Mouse (Mus musculus) limb, embryonic 11.5 days (tissue): ENCODE measurements around the gene Fyn. TPM values are rescaled to one million over a fixed set of nuclear protein-coding genes. Genes with fewer than 3 reads are reported as not detected.

Source experiments
- ATAC-seq: fragments of 200-750 bp; cut with Nextera tagmentation; 2 replicates; pipeline ENCODE4 v1.8.0; 2017; ENCODE audit warnings: low read depth; ENCODE audit not compliant: insufficient number of reproducible peaks, low FRiP score, low TSS enrichment
- DNase-seq: peaks from one replicate; pipeline ENCODE4 v3.0.0-alpha.2; 2015; ENCODE audit warnings: low spot score
- H3K27ac ChIP-seq: fragments of 300-500 bp; sonication (generic); replicated peaks from 2 replicates; pipeline ENCODE4 v1.5.1; 2014; ENCODE audit warnings: low read depth, mild to moderate bottlenecking, low read length
- H3K27me3 ChIP-seq: fragments of 300-500 bp; sonication (generic); 2 replicates; pipeline ENCODE4 v1.6.1; 2014; ENCODE audit warnings: mild to moderate bottlenecking, low read length, mixed read lengths; ENCODE audit not compliant: control insufficient read depth, insufficient read depth
- H3K36me3 ChIP-seq: fragments of 300-500 bp; sonication (generic); 2 replicates; pipeline ENCODE4 v1.6.1; 2014; ENCODE audit warnings: mild to moderate bottlenecking, low read length, moderate library complexity, mixed read lengths; ENCODE audit not compliant: control insufficient read depth, insufficient read depth
- H3K4me1 ChIP-seq: fragments of 300-500 bp; sonication (generic); 2 replicates; pipeline ENCODE4 v1.6.1; 2014; ENCODE audit warnings: low read length, mixed read lengths; ENCODE audit not compliant: control insufficient read depth, insufficient read depth
- H3K4me2 ChIP-seq: fragments of 300-500 bp; sonication (generic); 2 replicates; pipeline ENCODE4 v1.6.1; 2014; ENCODE audit warnings: low read depth, mild to moderate bottlenecking, moderate library complexity; ENCODE audit not compliant: severe bottlenecking
- H3K4me3 ChIP-seq: fragments of 300-500 bp; sonication (generic); 2 replicates; pipeline ENCODE4 v1.5.1; 2014; ENCODE audit warnings: low read depth, low read length
- H3K9ac ChIP-seq: fragments of 300-500 bp; sonication (generic); 2 replicates; pipeline ENCODE4 v1.6.1; 2014; ENCODE audit warnings: mild to moderate bottlenecking, low read length
- H3K9me3 ChIP-seq: fragments of 300-500 bp; sonication (generic); 2 replicates; pipeline ENCODE4 v1.6.1; 2016; ENCODE audit warnings: low read length; ENCODE audit not compliant: control insufficient read depth
- WGBS: fragments of 180-500 bp; shearing (Covaris S2); extraction: QIAGEN DNeasy Blood & Tissue Kit; methylation state at CpG from one replicate; pipeline ENCODE4 v1.1.7; 2014; 5-methylcytosine and 5-hydroxymethylcytosine counted together
- polyA plus RNA-seq: library from polyadenylated mRNA; unstranded; fragments of >200 nt; fragmentation: Nextera tagmentation; extraction: Ambion mirVana; gene quantifications from 2 replicates; pipeline ENCODE4 v1.2.1, GENCODE M21; 2014

The Fyn gene
- polyA plus RNA-seq, 1 experiment from 2014 or later = 20.6 TPM

- DNase-seq = no peak
- Histone ChIP-seq H3K4me3 (no peak overlapping the region), H3K9ac (no peak overlapping the region), H3K9me3 (no peaks in the 10 kb centered on the region), H3K27ac (peak overlapping the region; percentile 47; the same call in 1 of the 2 replicates), H3K36me3 (no peaks in the 10 kb centered on the region; the same call in 1 of the 2 replicates), H3K27me3 (no peaks in the 10 kb centered on the region), H3K4me2 (no peak overlapping the region), H3K4me1 (peaks cover 50% of the 10 kb centered on the region)
- WGBS = 47% methylated on average over 5 of the region's 5 CpGs
- no peak for ATAC-seq
Measured at GRCm38 (mm10) chr10:39552903-39553302, 184.2 kb downstream of the Fyn start.

GRCm38 (mm10) chr10:39555289-39555715 is 186.6 kb downstream of the Fyn start:
- ATAC-seq (peak; percentile 56), DNase-seq (peak; percentile 78)
- Histone ChIP-seq H3K9me3 (no peaks in the 10 kb centered on the region), H3K4me3 (no peak overlapping the region), H3K27me3 (no peaks in the 10 kb centered on the region), H3K27ac (peak overlapping the region; percentile 82), H3K4me2 (peak overlapping the region; percentile 15), H3K9ac (no peak overlapping the region), H3K4me1 (peaks cover 53% of the 10 kb centered on the region), H3K36me3 (no peaks in the 10 kb centered on the region; the same call in 1 of the 2 replicates)
- WGBS = 16% methylated on average over 7 of the region's 7 CpGs

- DNase-seq (no peak), ATAC-seq (no peak)
- Histone ChIP-seq H3K9ac (no peak overlapping the region; the same call in 1 of the 2 replicates), H3K4me2 (0 out of 2 replicates have a peak overlapping the region, but pooled peaks have one; percentile 15), H3K27ac (peak overlapping the region; percentile 82), H3K27me3 (no peaks in the 10 kb centered on the region), H3K4me3 (no peak overlapping the region), H3K36me3 (no peaks in the 10 kb centered on the region; the same call in 1 of the 2 replicates), H3K9me3 (no peaks in the 10 kb centered on the region), H3K4me1 (peaks cover 53% of the 10 kb centered on the region)
- WGBS = 33% methylated on average over 5 of the region's 5 CpGs
Measured at GRCm38 (mm10) chr10:39555740-39556139, 187.1 kb downstream of the Fyn start.

- Histone ChIP-seq H3K27me3 (no peaks in the 10 kb centered on the region), H3K4me2 (no peak overlapping the region), H3K9ac (no peak overlapping the region), H3K9me3 (no peaks in the 10 kb centered on the region), H3K4me1 (peaks cover 44% of the 10 kb centered on the region), H3K4me3 (no peak overlapping the region), H3K27ac (no peak overlapping the region), H3K36me3 (no peaks in the 10 kb centered on the region; the same call in 1 of the 2 replicates)
- ATAC-seq (no peak), DNase-seq (no peak)
- 76% methylated on average over 9 of the region's 9 CpGs for WGBS
Measured at GRCm38 (mm10) chr10:39557360-39557759, 188.7 kb downstream of the Fyn start.

GRCm38 (mm10) chr10:39557851-39558250 is 189.2 kb downstream of the Fyn start:
- H3K27me3 ChIP-seq = no peaks in the 10 kb centered on the region
- WGBS = 54% methylated on average over 6 of the region's 7 CpGs
- ATAC-seq (no peak), DNase-seq (no peak)
- no peaks in the 10 kb centered on the region for H3K9me3 ChIP-seq
- H3K4me1 ChIP-seq = peaks cover 39% of the 10 kb centered on the region
- H3K4me2 ChIP-seq = no peak overlapping the region
- no peaks in the 10 kb centered on the region; the same call in 1 of the 2 replicates for H3K36me3 ChIP-seq
- no peak overlapping the region for H3K27ac ChIP-seq
- H3K4me3 ChIP-seq = no peak overlapping the region
- H3K9ac ChIP-seq = no peak overlapping the region

- H3K9ac ChIP-seq = no peak overlapping the region
- no peak for ATAC-seq
- no peak for DNase-seq
- 48% methylated on average over 5 of the region's 5 CpGs for WGBS
- peaks cover 35% of the 10 kb centered on the region for H3K4me1 ChIP-seq
- no peak overlapping the region for H3K27ac ChIP-seq
- H3K27me3 ChIP-seq = no peaks in the 10 kb centered on the region
- no peak overlapping the region for H3K4me2 ChIP-seq
- no peak overlapping the region for H3K4me3 ChIP-seq
- no peaks in the 10 kb centered on the region for H3K9me3 ChIP-seq
- H3K36me3 ChIP-seq = no peaks in the 10 kb centered on the region; the same call in 1 of the 2 replicates
Measured at GRCm38 (mm10) chr10:39558492-39559005, 189.9 kb downstream of the Fyn start.

- Histone ChIP-seq H3K4me3 (no peak overlapping the region), H3K27me3 (no peaks in the 10 kb centered on the region), H3K9ac (no peak overlapping the region), H3K27ac (no peak overlapping the region), H3K4me1 (peaks cover 33% of the 10 kb centered on the region), H3K9me3 (no peaks in the 10 kb centered on the region), H3K4me2 (no peak overlapping the region), H3K36me3 (no peaks in the 10 kb centered on the region; the same call in 1 of the 2 replicates)
- ATAC-seq (no peak), DNase-seq (no peak)
- WGBS = 85% methylated on average over 3 of the region's 3 CpGs
Measured at GRCm38 (mm10) chr10:39559321-39559720, 190.7 kb downstream of the Fyn start.

- no peak for DNase-seq
- H3K4me3 ChIP-seq = no peak overlapping the region
- 78% methylated on average over 2 of the region's 2 CpGs for WGBS
- H3K27ac ChIP-seq = no peak overlapping the region
- no peaks in the 10 kb centered on the region for H3K9me3 ChIP-seq
- H3K9ac ChIP-seq = no peak overlapping the region
- peaks cover 14% of the 10 kb centered on the region for H3K4me1 ChIP-seq
- H3K4me2 ChIP-seq = no peak overlapping the region
- H3K27me3 ChIP-seq = no peaks in the 10 kb centered on the region
- no peaks in the 10 kb centered on the region; the same call in 1 of the 2 replicates for H3K36me3 ChIP-seq
- no peak for ATAC-seq
Measured at GRCm38 (mm10) chr10:39562383-39562782, 193.7 kb downstream of the Fyn start.
